Mouse (Mus musculus) liver (tissue): ENCODE measurements around the gene Blvrb.

ENCODE experiments used
- DNase-seq: peaks from one replicate; pipeline ENCODE4 v3.0.0-alpha.2; 2020; ENCODE audit warnings: mixed read lengths

Gene Blvrb

GRCm38 (mm10) chr7:27447419-27448286, at the start of gene Blvrb, which contains the start of gene Sptbn4:
TSS of gene Blvrb (plus strand) at chr7:27447978.
TSS of gene Sptbn4 (minus strand) at chr7:27447686.
- DNase-seq = peak; percentile 100

GRCm38 (mm10) chr7:27400545-27400944, 47.2 kb upstream of the Blvrb start:
- no peak for DNase-seq

GRCm38 (mm10) chr7:27402675-27403074, 45.1 kb upstream of the Blvrb start:
- DNase-seq = peak; percentile 65

- DNase-seq = no peak
These were observed 43.4 kb upstream of the Blvrb start for GRCm38 (mm10) chr7:27404203-27404942.

- DNase-seq = no peak
These were observed 41.3 kb upstream of the Blvrb start for GRCm38 (mm10) chr7:27406481-27406880.

- no peak for DNase-seq
These were observed 40.0 kb upstream of the Blvrb start for GRCm38 (mm10) chr7:27407816-27408215.

- DNase-seq = peak; percentile 69
These were observed 39.2 kb upstream of the Blvrb start for GRCm38 (mm10) chr7:27408379-27409176.

- DNase-seq = no peak
These were observed 30.6 kb upstream of the Blvrb start for GRCm38 (mm10) chr7:27417151-27417550.

- DNase-seq = peak; percentile 29
These were observed 28.7 kb upstream of the Blvrb start for GRCm38 (mm10) chr7:27419101-27419500.

- DNase-seq = no peak
These were observed 24.0 kb upstream of the Blvrb start for GRCm38 (mm10) chr7:27423556-27424326.

GRCm38 (mm10) chr7:27427387-27427786, 20.4 kb upstream of the Blvrb start:
- no peak for DNase-seq

GRCm38 (mm10) chr7:27428002-27428401, 19.8 kb upstream of the Blvrb start:
- DNase-seq = no peak

GRCm38 (mm10) chr7:27429135-27429534, 18.6 kb upstream of the Blvrb start:
- no peak for DNase-seq

- no peak for DNase-seq
These were observed 14.4 kb upstream of the Blvrb start for GRCm38 (mm10) chr7:27433349-27433748.

GRCm38 (mm10) chr7:27433794-27434193, 14.0 kb upstream of the Blvrb start:
- peak; percentile 53 for DNase-seq

- peak; percentile 78 for DNase-seq
These were observed 10.2 kb upstream of the Blvrb start for GRCm38 (mm10) chr7:27437544-27437943.

GRCm38 (mm10) chr7:27440014-27440413, 7.8 kb upstream of the Blvrb start:
- no peak for DNase-seq

GRCm38 (mm10) chr7:27446051-27446450, 1.7 kb upstream of the Blvrb start:
- DNase-seq = no peak

GRCm38 (mm10) chr7:27446521-27447418, 1.0 kb upstream of the Blvrb start:
- DNase-seq = no peak

GRCm38 (mm10) chr7:27448421-27449206, 836 bp downstream of the Blvrb start:
- peak; percentile 91 for DNase-seq
